Mouse (Mus musculus): ENCODE data around the gene Ppm1l.
A peak's percentile ranks its signal among the peaks of the same experiment; 100 is the strongest.

Ppm1l gene

GRCm38 (mm10) chr3:69316391-69317195 is at the start of gene Ppm1l:
Gene Ppm1l, plus strand, starts transcription at chr3:69316861.
- DNase-seq: peak; percentile 94

GRCm38 (mm10) chr3:69271812-69272211 is 44.8 kb upstream of the Ppm1l start:
- DNase-seq: no peak

DNA sequence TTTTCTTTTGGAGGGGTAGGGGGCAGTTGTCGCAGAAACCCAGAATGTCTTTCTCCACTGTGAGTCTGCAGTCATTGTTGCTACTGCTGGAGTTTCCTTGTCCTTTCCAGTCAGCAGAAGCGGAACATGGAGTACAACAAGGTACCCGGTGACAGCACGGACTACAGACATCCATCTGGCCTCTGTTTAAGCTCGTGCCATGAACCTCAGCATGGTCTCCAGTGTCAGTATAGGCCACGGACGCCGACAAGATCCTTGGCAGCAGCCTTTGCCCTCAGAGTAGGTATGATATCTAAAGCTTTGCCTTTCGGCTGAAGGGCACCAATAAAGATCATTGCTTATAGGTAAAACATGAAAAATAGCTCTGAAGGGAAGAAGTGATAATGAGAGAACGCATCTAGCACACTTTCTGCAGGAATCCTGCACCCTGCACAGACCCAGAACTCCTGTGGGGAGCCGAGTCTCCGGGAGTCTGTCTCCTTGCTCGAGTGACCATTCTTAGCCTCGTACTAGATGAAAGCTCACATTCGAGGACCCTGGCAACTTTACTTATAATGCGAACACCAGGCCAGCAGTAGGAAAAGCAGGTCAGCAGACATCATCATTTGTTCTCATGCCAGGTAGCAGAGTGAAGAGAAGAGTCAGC is 42.5 kb upstream of the Ppm1l start:
- no peak for DNase-seq

- DNase-seq: peak; percentile 27
These were observed 41.9 kb upstream of the Ppm1l start for GRCm38 (mm10) chr3:69274664-69275312.

- DNase-seq: no peak
These were observed 38.0 kb upstream of the Ppm1l start for GRCm38 (mm10) chr3:69278648-69279047.

DNA sequence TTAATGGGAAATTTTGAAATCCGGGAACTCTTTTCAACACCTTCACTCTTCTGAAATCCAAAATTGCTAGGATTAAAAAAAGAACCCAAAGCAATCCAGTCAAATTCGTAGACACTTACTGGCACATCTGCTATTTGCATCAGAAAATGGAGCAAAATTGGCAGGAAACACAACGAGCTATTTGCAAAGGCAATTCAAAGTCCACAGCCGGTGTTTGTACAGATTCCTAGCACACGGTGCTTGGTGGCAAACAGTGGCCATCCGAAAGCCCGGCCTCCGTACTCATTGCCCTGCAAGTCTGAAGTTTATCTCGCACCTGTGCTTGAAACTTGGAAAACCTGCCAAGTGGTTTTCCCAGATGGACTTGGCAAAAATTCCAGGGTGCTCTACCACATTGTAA is 34.3 kb upstream of the Ppm1l start:
- peak; percentile 31 for DNase-seq

DNA sequence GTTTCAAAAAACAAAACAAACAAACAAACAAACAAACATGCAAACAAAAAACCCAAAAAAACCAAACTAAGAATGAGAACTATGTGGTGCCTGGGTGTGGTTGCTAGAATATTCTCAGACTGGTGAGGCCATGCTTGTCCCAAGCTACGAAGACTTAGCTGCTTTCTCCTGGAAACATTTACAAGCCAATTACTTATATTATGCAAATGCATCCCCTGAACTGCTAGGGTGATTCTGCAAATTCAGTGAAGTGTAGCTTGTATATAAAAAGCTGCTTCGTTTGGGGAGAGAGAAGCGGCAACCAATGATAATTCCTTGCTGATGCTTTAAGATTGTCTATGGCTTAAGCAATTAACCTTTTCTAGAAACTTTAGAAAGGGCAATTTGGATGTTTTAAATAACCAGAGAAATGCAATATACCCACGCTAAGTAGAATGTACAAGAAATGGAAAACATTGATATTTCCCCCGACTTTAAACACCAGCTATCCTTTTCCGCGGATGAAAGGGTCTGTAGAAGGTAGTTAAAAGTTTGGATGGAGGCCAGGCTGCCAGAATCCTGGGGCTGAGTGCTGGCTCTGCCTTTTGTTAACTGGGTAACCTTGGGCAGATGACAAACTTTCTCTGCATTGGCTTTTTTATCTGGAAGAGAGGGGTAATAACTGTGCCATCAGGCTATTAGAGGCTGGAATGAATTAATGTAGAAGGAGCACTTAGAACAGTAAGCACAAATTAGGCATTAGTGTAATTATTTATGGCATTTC is 33.4 kb upstream of the Ppm1l start:
- DNase-seq: no peak

- peak; percentile 26 for DNase-seq
These were observed 26.8 kb upstream of the Ppm1l start for GRCm38 (mm10) chr3:69289833-69290232.

DNA sequence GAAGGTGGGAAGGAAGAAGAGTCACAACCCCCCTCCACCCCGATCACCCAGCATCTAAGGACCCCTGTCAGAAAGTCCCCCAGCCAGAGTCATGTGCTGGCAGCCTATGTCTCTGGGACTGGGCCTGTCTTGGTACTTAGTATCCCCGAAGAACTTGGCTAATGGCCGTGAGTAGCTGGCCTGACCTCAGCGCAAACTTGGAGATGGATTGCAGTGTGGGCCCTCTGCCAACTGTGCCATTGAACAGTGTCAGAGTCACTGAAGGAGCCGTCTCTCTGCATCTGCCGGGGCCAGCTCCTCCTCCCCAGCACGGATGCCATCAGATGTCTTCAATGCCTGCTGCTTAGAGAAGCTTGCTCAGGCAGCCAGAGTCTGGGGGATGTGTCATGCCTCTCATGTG is 26.4 kb upstream of the Ppm1l start:
- DNase-seq: peak; percentile 37

- DNase-seq: no peak
These were observed 25.8 kb upstream of the Ppm1l start for GRCm38 (mm10) chr3:69290844-69291243.

DNA sequence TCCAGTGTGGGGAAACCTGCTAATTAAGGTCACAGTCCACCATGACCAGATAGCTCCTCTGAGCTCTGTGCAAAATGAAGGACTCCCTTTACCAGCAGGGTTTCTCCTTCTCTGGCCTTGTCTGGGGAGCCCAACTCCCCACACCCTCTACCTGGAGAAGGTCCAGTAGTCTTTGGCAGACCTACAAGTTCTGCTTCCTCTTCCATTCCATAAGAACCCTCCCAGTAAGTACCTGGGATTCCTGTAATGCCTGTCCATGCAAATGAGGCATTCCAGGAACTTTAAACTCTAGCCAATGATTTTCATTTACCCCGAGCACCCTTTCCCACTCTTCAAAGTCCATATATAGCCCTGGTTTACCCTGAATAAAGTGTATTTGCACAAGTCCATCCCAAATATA is 24.0 kb upstream of the Ppm1l start:
- DNase-seq: no peak

- DNase-seq: no peak
These were observed 20.4 kb upstream of the Ppm1l start for GRCm38 (mm10) chr3:69296270-69296669.

DNA sequence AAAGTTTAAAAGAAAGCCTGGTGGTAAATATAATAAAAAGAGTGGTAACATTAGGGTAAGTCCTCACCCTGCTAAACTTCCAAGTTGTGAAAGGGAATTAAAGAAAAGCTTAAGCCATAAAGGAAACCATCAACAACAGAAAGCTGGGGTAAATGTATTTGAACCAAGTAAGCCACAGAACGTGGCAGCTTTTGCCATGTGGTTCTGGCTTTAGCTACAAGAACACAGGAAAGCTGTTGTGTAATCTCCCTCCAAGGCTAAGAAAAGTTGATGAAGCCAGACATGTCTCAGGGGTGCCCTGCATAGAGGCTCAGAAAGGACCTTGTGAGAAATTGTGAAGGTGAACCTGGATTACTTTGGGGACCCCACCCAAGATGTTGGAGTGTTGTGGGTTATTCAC is 16.5 kb upstream of the Ppm1l start:
- DNase-seq: no peak

DNA sequence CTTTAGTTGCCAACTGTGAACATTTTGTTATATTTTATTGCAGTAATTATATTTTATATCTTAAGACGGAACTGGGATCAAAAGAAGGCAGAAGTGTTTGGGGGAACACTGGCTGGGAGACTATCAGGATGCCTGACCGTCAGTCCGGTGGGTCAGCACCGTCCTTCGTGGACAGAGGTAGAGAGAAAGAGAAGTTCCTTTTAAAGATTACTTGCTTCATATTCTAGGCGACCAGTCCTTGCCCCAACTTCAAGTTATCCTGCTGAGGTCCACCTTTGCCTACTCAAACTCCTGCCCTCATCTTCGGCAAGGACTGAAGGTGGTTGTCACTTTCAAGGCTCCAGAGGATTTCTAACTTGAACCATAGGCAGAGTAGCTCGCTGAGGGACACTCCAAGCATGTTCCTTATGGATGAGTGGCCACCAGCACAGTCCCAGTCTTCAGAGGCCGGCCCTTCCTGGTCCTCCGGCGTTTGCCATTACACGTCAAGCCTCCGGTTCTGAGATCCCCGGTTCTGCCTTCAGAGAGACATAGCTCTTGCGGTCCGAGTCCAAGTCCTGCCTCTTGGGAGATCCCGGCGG is 761 bp upstream of the Ppm1l start:
- no peak for DNase-seq

DNA sequence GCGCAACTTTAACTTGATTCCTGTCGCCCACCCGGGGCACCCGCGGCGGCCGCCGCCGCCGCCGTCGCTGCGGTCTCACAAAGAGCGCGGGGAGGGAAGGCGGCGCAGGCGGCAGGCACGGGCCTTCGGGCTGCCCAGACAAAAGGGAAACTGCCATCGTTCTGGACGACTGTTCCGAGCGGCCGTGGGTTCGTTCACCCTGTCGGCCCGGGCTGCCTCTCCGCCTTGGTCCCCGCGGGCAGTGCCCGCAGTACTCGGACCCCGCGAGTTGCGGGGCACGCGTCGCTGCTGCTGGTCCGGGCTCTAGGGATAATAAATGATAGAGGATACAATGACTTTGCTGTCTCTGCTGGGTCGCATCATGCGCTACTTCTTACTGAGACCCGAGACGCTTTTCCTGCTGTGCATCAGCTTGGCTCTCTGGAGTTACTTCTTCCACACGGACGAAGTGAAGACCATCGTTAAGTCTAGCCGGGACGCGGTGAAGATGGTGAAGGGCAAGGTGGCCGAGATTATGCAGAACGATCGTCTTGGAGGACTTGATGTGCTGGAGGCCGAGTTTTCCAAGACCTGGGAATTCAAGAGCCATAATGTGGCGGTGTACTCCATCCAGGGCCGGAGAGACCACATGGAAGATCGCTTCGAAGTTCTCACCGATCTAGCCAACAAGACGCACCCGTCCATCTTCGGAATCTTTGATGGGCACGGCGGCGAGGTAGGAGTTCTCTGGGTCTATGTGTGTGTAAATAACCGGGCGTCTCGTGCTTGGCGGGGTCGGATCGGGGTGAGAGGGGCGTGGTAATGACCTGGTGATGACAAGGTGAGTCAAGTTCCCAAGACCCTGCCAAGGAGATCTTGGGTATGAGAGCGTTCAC is 827 bp downstream of the Ppm1l start:
- peak; percentile 44 for DNase-seq

DNA sequence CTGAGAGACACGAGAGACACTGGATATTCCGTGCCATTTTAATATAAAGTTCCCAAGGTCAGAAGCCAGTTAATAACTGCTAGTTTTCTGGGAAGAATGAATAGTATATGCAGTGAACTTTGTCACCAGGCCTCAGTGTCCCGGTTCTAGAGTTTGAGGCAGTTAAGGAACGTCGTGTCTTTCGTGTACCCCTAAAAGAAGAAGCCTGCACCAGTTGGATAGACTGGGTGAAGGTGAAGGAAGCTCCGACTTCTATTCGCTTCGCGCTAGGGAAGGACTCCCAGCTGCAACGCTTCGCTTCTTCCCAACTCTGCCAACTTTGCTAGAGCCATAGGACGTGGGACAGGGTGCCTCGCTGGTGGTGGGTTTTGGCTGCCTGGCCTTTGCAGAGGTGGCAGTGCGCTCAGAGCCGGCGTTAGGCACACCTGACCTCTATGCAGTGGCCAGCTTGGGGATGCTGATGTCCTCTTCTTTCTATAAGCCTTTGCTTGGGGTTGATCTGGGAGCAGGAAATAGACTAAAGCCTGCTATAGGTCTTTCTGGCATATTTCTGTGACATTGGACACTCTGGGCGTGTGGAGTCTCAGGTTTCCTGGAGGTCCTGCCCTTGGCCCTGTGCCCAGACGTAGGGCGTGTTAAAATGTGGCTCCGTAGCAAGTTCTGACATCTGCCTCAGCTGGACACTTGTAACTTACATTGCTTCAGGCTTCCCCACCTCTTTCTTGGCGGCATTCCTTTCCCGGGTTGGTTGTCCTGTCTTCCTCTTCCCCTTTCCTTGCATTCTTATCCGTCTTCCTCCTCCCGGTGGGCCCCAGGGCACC is 1.7 kb downstream of the Ppm1l start:
- no peak for DNase-seq

DNA sequence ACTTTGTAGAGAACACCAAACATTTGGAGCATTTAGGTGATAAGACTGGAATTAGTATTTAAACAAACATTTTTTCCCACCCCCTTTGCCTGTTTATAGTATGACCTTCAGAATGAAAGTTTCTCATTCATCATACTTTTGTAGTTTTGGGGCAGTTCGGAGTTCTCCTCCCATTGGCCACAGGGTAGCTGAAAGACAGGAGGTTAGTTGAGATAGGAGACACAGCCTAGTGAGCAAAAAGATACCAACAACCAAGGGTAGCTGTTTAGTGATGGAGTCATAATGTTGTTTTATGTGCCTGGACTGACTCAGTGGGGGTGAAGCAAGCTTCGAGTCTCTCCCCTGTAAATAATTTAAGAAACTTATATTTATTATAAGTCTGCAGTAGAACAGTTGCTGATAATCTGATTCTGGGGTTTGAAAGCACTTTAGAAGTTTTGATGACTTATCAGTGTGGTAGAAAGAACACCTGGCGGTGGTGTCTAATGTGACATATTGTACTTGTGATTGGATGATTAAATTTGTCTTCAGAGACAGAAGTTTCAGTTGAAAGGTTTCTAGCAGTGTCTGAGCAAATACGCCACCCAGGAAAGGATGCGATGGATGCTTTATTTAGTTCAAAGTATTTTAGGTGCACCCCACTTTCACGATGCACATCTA is 2.5 kb downstream of the Ppm1l start:
- DNase-seq: no peak

DNA sequence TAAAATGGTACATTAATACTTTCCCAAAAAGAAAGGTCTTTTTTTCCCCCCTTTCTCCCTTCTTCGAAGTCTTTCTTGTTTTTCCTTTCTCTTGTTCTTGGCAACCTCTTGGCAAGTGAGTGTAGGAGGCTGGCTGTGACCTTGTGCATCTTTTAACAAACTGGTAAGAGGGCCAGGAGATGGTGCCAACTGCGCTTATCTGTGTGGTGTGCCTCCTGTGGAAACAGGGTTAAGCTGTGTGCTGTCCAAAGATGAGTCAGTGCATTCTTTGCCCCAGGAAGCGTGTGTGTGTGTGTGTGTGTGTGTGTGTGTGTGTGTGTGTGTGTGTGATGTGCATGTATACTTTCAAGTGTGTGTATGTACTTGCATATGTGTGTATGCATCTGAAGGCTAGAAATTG is 7.3 kb downstream of the Ppm1l start:
- DNase-seq: no peak

DNA sequence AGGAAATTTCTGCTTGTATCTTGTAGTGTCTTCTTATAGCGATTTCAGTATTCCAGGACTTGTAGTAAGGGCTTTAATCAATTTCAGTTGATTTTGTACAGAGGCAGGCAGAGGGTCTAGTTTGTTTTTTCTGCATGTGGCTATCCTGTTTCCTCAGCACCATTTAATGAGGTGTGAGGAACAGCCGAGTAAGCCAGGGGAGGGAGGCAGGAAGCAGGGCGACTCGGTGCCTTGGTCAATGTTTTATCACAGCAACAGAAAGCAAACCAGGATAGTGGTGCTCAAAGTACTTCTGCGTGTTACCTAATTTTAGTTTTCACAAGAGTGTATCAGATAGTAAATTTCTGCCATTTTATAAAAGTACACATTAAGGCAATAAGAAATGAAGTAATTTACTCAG is 13.2 kb downstream of the Ppm1l start:
- DNase-seq: no peak

DNA sequence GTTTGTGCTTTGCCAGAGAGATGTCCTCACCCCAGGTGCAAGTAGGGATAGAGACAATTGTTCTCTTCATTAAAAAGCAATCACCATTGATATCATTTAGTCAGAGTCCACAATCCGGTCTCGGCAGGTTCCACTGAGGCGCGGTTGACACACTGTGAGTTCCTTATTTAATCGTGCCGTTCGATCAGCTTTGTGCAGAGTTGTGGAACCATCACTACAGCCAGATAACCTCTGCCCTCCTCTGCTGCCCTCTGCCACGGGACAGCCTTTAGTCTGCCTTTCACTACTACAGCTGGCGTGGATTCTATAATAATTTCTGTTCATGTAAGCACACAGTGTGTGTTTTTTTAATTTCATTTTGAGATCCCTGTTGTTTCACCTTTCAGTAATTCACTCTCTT is 17.2 kb downstream of the Ppm1l start:
- DNase-seq: no peak

All from layer of hippocampus, adult 9-11 months (tissue).